Mouse (Mus musculus) cortical plate, adult 2 months (tissue): Measurements from ENCODE around the gene Arhgef38.
A peak's percentile ranks its signal among the peaks of the same experiment; 100 is the strongest.

Experiments
- CTCF ChIP-seq: fragments of 200-500 bp; IDR thresholded peaks from 2 replicates; pipeline ENCODE4 v1.5.1; 2011; ENCODE audit warnings: mild to moderate bottlenecking, control low read depth, low read length; ENCODE audit not compliant: insufficient read depth; ENCODE audit errors: extremely low read depth
- POLR2A ChIP-seq: fragments of 200-500 bp; IDR thresholded peaks from 2 replicates; pipeline ENCODE4 v1.6.1; 2011; ENCODE audit warnings: mild to moderate bottlenecking, low read length, control low read depth; ENCODE audit not compliant: insufficient read depth; ENCODE audit errors: extremely low read depth

DNA sequence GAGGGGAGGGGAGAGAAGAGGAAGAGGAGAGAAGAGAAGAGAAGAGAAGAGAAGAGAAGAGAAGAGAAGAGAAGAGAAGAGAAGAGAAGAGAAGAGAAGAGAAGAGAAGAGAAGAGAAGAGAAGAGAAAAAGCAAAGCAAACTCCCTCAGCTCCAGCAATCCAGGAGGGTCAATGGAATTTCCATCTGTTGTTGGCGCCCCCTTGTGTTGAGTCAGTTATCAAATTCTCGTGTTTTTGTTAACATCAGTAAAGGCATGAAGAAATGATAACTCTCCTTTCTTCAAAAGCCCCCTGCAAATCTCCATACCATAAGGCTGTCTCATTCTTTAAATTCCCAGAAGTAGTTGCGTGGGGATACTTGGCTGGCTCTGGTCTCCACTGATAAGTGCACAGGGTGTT is 37.1 kb upstream of the Arhgef38 start:
- TF ChIP-seq CTCF (peak; percentile 60), POLR2A (no peak)
